Mouse (Mus musculus) skeletal muscle tissue, postnatal 0 days (tissue): ENCODE results near the gene Scap. TPM values are rescaled to one million over a fixed set of nuclear protein-coding genes. Genes with fewer than 3 reads are reported as not detected.

Source experiments
- polyA plus RNA-seq: library from polyadenylated mRNA; unstranded; fragments of >200 nt; fragmentation: Nextera tagmentation; extraction: Ambion mirVana; gene quantifications from 2 replicates; pipeline ENCODE4 v1.2.1, GENCODE M21; 2015

Scap gene
- 11.9 and 12.8 TPM in 2 replicates for polyA plus RNA-seq

DNA sequence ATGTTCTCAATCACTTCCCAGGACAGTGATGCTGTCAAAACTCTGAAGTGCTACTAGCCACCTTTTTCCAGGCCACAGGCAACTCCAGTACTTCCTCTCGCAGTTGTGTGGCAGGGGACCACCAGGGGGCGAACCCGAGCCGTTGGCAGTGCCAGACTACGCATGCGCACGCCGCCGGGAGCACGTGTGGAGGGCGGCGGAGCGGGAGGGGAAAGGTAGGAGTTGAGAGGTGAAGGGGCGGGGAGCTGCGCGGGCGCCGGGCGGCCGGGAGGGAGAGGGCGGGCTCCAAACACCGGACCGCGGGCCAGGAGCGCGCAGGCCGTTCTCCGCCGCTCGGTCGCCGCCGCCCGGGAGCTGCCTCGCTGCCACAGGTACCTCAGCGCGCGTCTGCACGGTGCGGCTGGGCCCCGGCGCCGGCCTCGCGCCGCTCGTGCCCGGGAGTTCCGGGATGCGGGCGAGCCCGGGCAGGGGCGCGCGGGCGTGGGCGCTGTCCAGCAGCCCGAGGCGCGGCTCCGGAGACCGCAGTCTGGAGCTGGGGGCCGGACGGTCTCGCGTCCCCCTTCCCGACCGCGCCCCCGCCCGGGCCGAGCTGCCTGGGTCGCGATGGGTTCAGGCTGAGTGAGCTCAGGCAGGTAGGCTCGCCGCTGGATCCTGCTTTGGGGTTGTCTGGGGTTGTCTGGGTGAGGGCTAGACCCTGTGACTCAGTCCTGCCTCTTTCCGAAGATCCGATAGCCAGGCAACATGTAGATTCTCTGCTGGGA lies at the start of gene Scap:
Scap (plus strand) TSS at position 154 of the 761 bp plus-strand sequence.

DNA sequence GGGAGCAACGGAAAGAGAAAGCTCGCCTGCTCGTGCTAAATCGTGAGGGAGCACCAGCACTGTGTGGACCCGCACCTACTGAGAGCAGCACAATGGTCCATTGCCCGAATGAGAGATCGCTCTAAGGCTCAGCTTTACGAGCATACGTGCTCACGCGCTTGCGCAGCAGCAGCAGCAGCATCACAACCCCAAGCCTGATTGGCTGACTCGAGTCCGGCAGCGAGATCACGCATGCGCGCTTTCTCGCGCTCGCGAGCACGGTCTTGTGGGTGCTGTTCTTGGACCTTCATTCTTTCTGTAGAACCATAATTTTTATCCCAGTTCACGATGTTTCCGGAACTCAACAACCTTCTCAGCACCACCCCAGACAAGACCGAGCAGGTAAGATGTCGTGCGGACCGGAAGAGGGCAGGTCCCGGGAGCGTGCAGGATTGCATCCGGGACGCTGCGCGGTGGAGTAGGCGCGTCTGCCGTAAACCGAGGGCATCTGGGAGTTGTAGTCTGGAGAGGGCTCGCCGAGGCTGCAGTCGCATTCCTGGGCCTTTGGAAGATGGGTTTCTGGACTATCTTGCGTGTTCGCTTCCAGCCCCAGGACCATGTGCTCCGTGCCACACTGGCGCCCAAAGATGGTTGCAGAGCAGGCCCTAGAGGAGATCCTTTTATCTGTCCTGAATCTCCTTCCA lies 28.0 kb upstream of the Scap start, which contains the start of gene Elp6:
Elp6 (plus strand) TSS at position 205 of the 683 bp plus-strand sequence.

DNA sequence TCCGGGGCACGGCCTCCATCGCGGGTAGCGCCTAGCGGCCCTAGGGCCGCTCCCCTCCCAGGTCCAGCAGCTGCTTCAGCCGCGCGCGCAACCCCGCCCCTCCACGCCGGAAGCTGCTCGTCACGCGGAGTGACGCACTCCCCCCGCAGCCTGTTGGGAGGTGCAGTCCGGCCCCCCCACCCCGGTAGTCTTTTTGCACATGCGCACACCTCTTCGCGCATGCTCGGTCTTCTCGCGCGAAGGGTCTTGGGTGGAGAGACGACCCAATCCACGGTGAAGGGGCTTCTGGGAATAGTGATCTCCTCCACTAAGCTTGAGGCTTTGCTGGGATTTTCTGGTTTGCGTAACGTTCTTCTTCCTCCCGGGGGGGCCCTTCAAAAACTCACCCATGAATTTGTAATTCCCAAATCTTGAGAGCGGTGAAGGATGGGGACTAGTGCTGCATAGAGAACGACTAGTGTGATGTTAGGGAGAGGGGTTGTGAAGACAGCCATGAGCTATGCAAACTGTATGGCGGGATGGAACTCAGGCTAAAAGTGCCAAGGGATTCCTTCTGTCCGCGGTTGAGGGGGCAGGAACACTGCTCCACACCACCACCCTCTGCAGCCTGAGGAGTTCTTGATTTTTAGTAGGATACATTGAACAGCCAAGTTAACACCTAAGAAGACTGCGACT lies 75.1 kb downstream of the Scap start, which contains the start of gene Ptpn23:
Ptpn23 (minus strand) TSS at position 115 of the 675 bp plus-strand sequence.

DNA sequence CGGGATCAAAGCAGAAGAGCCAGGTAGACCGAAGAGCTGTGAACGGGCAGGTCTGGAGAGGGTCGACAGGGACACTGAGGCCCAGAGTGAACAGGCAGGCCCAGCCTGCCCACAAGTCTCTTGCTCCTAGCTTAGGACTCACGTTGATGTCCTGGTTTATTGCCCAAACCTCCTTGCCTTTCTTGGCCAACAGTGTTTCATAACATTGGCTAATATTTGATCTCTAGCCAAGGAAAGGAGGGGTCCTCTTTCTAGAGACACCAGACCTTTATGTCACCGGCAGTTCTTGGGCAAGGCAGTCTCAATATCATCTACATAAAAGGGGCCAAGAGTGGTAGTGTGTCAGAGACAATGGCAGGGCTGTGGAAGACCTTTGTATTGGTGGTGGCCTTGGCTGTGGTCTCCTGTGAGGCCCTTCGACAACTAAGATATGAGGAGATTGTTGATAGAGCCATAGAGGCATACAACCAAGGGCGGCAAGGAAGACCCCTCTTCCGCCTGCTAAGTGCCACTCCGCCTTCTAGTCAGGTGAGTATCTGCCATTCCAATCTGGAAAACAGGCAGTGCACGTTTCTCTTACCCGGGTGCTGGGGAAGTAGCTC lies 86.5 kb downstream of the Scap start, which contains the start of gene Ngp:
Ngp (plus strand) TSS at position 237 of the 602 bp plus-strand sequence.

Other genes starting within 250 kb of the Scap start
- 29.8 and 31.7 TPM in 2 replicates for gene Smarcc1, start 215.6 kb upstream of the Scap start, polyA plus RNA-seq
- gene Dhx30, start 215.5 kb upstream of the Scap start, polyA plus RNA-seq: 46.8 and 53.9 TPM in 2 replicates
- 1.1 and 1.9 TPM in 2 replicates for gene Cspg5, start 89.5 kb upstream of the Scap start, polyA plus RNA-seq
- 5.6 and 7.0 TPM in 2 replicates for gene Elp6, start 28.1 kb upstream of the Scap start, polyA plus RNA-seq
- gene Ptpn23, start 74.9 kb downstream of the Scap start, polyA plus RNA-seq: 4.8 and 5.8 TPM in 2 replicates
- 1.5 and 3.0 TPM in 2 replicates for gene Ngp, start 86.5 kb downstream of the Scap start, polyA plus RNA-seq
- gene Klhl18, start 143.4 kb downstream of the Scap start, polyA plus RNA-seq: 4.3 and 4.9 TPM in 2 replicates
- gene Kif9, start 143.7 kb downstream of the Scap start, polyA plus RNA-seq: 0.40 and 0.72 TPM in 2 replicates
- gene Setd2, start 199.3 kb downstream of the Scap start, polyA plus RNA-seq: 13.0 and 15.4 TPM in 2 replicates